Mouse (Mus musculus): ENCODE data around the gene Krtap5-5.

GRCm38 (mm10) chr7:142255517-142255916 lies 25.7 kb upstream of the Krtap5-5 start:
- TF ChIP-seq CTCF (conservative IDR thresholded peaks at IDR 0.05; ENCODE audit: insufficient read depth, insufficient read length, low read depth, low read length) (peak; percentile 72), POLR2A (IDR thresholded peaks at IDR 0.05; ENCODE audit: low read depth, low read length) (no peak)
